Mouse (Mus musculus): Measurements from ENCODE around the gene Pknox2. TPM values are rescaled to one million over a fixed set of nuclear protein-coding genes. Genes with fewer than 3 reads are reported as not detected.

Pknox2 gene
- total RNA-seq, 2 experiments from 2014 or later, result 32.7 to 38.3 TPM

DNA sequence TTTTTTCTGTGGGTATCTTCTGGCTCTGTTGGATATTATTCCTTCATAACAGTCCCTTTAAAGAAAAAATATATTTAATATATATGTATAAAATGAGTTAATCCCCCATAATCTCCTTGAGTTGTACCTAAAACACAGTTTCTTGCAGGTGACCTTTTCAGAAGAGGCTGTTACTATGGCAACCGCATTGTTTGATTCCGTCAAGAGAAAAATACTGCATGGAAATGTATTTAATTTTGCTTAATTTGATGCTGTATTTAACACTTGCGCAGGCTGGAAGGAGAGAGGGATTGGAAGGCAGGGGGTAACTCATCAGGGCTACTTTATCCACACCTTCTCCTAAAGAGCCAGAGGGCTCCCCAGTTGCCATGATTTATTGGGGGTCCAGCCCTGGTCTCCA, 108.3 kb downstream of the Pknox2 start:
- DNase-seq, result no peak

- DNase-seq, result no peak
Measured at GRCm38 (mm10) chr9:37038445-37038844, 108.8 kb downstream of the Pknox2 start.

GRCm38 (mm10) chr9:37037405-37037804, 109.8 kb downstream of the Pknox2 start:
- no peak for DNase-seq

- DNase-seq, result no peak
Measured at GRCm38 (mm10) chr9:37035248-37035647, 112.0 kb downstream of the Pknox2 start.

DNA sequence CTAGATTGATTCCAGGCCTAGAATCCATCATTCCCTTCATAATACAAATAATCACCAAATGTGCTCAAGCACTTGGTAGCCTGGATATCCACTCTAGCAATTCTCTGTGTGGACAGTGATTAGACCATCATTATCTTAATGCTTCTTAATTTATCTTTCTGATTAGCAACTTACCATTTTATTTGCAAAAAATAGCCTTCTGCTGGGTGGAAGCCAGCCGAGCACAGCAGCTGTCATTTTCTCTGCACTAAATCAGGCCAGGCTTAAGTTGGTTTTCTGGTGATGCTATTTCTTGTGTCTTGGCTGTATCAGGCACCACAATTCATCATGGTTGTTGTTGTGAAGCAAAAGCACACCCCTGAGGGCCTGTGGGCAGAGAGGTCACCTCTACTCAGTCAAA, 112.9 kb downstream of the Pknox2 start:
- DNase-seq, result no peak

- no peak for DNase-seq
Measured at GRCm38 (mm10) chr9:37030347-37031213, 116.6 kb downstream of the Pknox2 start.

GRCm38 (mm10) chr9:37029811-37030346, 117.3 kb downstream of the Pknox2 start:
- DNase-seq, result no peak

GRCm38 (mm10) chr9:37027825-37028575, 119.2 kb downstream of the Pknox2 start:
- DNase-seq, result no peak

DNA sequence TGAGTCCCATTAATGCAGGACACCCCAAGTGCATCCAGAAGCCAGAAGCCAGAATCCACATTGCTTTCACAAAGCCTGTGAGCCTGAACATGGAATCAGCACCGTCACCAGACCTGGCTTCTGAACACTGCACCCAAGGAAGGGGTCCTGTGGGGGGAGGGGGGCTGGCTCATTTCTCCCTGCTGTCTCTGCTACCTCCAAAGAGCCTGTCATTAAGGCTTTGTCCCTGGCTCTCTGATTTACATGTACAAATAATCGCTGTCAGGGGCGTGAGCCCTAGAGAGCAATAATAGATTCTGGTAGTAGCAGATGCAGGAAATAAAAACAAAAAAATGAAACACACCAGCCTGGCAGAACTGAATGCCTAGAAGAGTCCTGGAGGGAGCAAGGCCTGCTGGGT, 121.3 kb downstream of the Pknox2 start:
- no peak for DNase-seq

GRCm38 (mm10) chr9:37021586-37022230, 125.5 kb downstream of the Pknox2 start:
- DNase-seq, result no peak

DNA sequence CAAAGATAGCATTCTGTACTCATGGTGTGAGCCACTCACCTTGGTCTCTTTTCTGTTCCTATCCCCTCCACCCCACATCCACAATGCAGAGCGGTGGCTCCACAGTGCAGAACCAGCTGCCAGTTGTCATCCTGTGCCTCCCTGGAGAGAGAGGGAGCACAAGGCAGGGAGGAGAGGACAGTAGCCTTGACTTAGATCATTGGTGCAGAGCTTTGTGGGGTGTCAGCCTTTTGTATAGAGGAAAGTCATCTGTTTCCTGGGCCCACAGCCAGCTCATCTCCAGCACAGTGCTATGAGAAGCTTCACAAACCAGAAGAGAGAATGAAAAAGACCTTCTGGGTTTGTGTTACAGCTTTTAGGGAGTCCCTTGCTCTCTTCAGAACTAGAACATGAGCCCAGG, 129.1 kb downstream of the Pknox2 start:
- peak; percentile 56 to 62 for DNase-seq

- no peak for DNase-seq
Measured at GRCm38 (mm10) chr9:37017169-37017568, 130.0 kb downstream of the Pknox2 start.

GRCm38 (mm10) chr9:37016165-37016564, 131.0 kb downstream of the Pknox2 start:
- DNase-seq, result no peak

- DNase-seq, result no peak
Measured at GRCm38 (mm10) chr9:37013565-37013964, 133.6 kb downstream of the Pknox2 start.

GRCm38 (mm10) chr9:37008090-37008489, 139.1 kb downstream of the Pknox2 start:
- no peak for DNase-seq

DNA sequence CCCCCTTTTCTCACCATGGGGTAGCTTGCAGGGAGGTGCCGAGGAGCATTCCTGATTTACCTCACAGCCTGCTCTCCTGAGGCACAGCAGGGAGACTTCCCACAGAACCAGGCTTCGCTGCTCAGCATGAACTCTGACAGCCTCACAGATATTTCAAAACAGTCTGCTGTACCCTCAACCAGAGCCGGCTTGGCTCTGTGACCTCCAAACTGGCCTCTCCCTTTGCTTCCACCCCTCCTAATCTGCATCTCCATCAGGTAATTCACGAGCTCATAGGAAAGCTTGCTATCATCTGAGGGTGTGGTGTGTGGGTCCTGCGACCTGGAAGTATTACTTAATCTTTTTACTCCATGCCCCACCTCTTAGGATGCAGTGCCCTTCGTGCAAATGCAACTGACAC, 142.5 kb downstream of the Pknox2 start:
- no peak for DNase-seq

DNA sequence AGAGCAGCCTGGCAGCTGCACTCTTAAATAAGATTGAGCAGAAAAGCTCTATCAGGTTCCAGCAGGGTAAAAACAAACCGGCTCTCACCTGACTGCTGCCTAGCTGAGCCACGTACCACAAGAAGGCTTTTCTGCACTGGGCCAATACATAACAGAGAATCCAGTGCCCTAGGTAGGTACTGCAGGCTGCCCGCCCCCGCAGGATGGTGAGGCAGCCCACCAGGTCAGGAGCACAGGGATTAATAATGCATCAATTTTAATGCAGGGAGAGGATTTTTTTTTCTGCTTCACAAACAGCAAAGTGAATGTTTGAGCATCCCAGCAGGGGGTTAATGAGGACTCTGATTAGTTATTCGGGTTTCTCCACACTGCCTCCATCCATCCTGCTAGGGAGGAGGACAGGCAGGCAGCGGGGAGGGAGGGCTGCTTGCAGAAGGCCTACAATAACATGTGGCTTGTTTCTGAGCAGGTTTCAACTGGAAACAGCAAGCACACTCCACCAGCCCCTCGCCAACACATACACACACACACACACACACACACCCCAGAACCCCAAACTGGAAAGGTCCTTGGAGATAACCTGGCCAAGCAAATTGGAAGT, 145.2 kb downstream of the Pknox2 start:
- DNase-seq, result peak in 1 of 2 experiments; percentile 28

- no peak for DNase-seq
Measured at GRCm38 (mm10) chr9:36999393-36999792, 147.8 kb downstream of the Pknox2 start.

- no peak for DNase-seq
Measured at GRCm38 (mm10) chr9:36990626-36991368, 156.4 kb downstream of the Pknox2 start.

DNA sequence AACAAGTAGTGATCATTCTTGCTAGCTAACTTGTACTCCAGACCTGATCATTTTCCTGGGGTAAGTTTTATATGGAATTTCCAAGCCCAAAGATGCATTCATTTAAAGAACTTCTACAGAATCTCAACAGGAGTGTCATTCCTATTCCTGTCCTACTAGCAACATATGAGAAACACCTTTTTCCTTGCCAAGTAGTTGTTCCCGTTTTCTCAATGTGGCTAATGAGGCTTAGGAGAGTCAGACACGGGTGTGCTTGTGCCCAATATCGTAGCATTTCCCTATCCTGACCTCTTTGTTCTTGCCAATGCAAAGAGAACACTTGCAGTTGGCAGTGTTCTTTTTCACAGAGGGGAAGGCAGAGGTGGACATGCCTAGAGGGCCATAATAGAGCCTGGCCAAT, 157.2 kb downstream of the Pknox2 start:
- no peak for DNase-seq

- peak; percentile 42 to 50 for DNase-seq
Measured at GRCm38 (mm10) chr9:36985233-36985632, 162.0 kb downstream of the Pknox2 start.

Measured in layer of hippocampus, postnatal 36 days (tissue).